Mouse (Mus musculus) CD4-positive, CD25-positive, alpha-beta regulatory T cell, adult 2 months (primary cell): ENCODE measurements around the gene Kcnd2.

Source experiments
- DNase-seq: peaks from one replicate; pipeline ENCODE4 v3.0.0-alpha.2; 2012; ENCODE audit warnings: low read depth, low spot score

Gene Kcnd2

DNA sequence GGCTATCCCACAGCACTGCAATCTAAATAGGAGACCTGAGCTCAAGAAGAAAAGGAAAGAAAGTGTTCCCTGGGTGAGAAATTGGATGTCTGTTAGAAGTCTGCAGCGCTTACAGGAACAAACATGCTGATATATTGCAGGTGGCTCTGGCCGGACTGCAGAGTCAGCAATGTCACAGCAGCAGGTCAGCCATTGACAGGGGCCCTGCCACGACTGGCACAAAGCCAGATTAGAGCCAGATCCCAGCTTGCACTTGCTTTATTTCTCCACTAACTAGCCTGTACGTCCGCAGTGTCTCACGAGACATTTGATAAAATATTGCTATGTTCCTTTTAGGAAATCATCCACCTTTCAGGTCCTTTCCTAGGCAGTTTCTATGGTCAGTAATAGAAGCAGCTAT lies 468.9 kb downstream of the Kcnd2 start:
- no peak for DNase-seq

DNA sequence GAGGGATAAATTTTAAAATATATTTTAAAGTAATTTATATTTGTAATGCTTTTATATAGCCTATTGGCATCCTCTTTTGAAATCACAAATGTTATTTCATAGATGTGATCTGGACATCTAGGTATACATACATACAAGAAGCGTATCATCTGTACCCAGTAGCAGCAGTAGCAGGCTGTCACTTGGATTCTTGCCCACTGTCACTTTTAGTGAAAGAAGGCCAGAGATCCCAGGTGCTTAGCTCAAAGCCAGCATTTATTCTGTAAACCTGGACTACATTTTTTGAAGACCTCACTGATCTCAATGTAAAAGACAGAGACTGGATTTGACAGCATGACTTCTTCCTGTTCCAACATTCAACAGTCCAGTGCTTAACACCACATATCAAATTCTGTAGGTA lies 471.1 kb downstream of the Kcnd2 start:
- no peak for DNase-seq

DNA sequence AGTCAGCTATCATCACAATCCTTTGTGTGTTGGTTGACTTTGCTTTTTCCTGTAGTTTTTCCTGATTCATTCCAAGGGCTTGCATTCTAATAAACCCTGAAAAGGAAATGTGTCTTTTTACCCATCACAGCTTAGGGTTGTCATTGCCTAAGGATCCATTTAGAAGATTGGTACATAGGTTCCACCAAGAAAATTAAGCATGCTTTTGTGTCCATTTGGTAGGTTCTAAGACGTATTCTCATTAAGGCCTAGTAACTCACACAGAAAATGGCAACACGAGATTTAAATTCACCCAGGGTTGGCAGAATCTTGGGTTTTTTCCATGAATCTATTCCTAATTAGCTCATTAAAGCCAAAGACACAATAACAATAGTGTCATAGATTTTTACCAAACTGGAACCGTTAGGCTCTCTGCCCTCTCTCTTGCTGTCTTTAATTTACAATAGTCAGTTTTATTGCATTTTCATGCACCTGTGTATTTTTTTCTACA lies 477.6 kb downstream of the Kcnd2 start:
- DNase-seq, result no peak

DNA sequence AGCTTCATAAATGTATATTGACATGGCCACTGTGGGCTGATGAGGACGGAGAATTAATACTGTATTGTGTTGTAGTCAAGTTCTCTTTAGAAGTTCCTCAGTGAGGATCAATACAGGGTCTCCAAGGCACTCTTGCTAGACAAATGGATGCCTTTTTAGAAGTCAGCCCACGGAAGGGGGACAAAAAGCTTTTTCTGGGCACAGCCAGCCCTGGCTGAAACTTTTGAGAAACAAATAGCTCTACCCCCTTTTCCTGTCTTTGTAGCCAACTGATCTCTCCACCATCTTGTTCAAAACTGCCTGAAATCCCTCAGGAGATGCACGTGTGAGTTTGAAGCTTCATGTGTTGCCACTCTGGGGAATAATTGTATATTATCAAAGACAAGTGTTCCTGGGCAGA lies 482.3 kb downstream of the Kcnd2 start:
- DNase-seq, result no peak

DNA sequence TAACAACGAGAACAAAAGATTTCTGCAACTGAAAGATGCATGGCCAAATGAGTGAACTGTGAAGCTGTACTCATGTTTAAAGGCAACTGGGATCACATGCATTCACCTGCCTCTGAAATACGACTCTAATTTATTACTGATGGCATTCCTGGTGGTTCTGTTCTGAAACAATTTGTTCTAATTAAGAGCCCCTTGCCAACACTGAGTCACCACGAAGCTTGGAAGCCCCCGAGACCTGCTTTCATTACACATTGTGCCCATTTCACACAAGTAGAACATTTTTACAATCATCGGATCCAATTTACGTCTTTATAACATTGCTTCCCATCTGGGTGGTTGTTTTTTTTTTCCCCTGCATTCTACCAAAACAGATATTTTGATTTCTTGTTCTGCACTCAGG lies 485.8 kb downstream of the Kcnd2 start:
- DNase-seq, result no peak

DNA sequence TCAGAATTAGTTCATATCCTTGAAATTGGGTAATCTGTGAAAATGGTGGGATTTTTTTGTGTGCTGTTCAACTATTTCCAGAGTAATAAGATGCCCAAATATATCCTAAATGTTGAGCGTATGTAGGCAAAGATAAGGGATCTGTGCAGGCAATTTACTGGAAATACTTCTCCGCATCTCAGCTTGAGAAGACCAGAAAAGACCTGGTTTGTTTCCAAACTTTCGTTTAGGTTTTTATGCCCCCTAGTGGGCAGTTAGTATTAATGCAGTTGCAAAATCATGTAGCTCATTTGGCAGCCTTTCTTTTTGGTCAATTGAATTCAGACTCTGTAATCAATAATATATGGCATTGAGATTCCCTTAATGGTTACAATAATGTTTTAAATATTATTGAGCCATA lies 493.9 kb downstream of the Kcnd2 start:
- DNase-seq, result peak; percentile 1

DNA sequence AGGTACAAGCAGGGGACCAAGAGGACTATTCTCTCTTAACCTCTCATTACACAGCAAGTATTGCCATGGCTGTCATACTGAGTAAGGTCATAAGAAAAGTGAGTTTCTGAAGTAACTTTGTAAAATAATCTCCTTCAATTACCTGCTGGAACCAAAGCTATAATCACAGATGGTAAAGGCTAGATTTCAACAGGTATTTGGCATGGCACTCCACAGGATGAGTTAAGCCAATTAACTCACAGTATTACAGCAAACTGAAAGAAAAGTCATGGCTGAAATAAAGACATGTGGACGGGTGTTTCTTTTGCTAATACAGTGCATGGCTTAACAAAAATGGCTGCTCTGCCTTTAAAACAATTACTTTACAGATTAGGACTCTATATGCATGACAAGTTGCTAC lies 503.8 kb downstream of the Kcnd2 start:
- DNase-seq, result no peak

DNA sequence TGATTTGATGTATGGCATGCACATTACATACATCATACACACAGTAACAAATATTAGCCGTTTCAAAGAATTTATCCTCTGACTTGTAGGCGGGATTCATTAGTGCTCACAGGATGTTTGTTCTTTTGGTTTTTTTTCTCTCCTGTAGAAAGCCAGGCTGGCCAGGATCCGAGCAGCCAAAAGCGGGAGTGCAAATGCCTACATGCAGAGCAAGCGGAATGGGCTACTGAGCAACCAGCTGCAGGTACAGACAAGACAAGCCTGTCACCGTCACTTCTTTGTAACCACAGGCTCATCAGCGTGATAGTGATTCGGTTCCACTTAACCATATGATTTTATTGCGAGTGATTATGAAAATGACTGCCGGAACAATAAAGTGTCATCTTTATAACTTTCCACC lies 506.9 kb downstream of the Kcnd2 start:
- DNase-seq, result no peak

DNA sequence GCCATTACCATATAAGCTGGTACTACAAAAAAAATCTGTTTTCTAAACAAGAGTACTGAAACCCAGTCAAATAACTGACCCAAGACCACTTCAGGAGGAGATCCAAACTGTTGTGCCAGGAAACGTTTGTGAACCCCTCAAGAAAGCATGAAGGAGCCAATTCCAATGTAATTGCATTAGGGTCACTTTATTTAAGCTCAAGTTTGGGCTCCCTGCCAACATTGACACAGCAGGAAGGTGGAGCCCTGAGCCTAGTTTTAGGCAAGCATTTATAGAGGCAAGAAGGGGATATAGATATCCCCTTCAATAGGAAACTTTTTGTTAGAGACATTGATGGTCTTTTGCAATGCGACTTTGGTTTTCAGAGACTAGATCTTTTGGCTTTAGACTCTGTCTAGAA lies 525.3 kb downstream of the Kcnd2 start:
- no peak for DNase-seq

DNA sequence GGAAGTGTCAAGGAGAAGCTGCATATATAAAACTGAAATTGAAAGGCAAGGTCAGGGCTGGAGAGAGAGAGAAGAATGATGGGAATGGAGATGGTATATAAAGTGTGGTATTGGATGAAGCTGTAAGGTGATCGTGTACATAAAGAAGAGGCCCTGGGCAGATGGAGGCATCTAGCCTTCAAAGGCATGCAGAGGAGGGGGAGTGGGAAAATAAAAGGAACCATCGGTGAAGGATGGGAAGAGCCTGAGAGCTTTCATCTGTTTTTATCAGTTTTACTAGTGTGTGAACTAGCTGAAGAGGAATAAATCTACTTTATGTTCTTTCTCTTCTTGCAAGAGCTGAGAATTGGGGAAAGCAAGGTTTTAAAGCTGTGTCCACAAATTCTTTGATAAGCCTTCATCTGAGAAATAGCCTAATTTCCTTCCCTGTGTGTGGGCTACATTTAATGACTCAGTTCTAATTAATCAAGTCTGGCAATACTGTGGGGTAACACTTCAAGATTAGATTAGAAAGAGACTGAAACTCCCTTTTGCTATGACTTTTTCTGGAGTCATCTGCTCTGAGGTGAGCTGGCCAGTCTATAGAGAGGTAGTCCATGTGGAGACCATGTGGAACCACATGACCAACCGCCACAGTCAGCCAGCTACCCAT lies 529.4 kb downstream of the Kcnd2 start:
- DNase-seq, result no peak

DNA sequence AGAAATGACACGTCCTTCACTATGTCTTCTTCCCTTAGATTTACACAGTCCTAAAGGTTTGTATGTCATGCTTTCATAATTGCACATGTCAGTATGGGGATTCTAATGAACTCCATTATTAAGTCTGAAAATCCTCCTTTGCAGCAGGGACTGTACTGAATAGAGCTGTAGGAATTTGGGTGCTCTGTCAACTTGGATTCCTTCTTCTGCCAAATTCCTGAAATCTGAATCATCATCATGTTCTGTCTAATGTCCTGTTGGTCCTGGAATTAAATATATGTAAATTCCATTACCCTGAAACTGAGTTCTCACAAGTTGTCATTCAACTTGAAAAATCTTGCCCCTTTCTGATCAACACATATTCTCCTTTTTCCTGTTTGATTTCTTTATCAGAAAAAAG lies 532.2 kb downstream of the Kcnd2 start:
- DNase-seq, result no peak

DNA sequence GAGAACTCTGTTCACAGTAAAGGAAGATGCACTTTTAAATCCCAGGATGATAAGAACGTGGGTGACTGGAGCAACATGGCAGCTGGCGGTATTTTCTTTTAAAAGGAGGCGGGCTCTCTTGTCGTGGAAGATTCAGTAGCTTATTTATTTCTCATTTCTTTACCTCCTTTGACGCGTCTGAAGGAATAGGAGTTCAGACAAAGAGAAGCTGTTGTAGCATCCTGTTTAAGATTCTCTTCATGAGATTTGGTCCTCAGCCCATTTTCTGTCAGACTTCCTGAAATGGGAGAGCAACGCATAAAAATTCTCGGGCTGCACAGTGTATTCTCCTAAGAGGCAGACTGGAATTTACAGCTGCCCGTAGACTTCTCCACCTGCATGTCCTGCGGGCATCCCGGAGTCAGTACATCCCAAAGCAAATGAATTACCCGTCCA lies 552.5 kb downstream of the Kcnd2 start:
- no peak for DNase-seq

DNA sequence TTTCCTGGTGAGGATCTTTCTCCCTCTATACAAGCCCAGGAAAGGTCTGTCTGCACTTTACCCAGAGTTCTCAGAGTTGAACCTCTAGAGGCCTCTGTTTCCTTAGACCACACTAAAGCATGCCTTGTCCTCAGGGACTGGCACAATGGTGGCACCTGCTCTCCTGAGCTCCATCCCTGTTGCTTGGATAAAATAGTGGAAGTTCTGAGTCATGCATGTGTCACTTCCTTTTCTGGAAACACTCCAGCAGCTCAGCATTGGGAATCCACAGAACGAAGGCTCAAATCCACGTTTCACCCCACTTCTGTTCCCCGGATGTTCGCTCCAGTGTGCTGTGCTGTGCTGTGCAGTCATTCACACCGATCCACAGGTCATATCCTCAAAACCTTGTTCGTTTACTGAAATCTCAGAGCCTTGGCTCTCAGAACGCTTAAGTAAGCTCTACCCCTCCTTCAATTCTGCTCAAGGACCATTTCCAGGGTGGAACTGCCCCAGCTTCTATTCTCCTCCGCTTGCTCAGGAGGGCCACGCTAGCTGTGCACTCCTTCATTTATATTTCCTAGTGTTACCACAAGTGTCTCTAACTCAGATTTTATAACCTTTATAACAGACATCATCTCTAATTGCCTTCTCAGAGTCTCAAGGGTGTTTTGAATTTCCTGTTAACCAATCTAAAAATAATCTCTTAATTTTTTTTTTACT lies 553.6 kb downstream of the Kcnd2 start:
- no peak for DNase-seq

DNA sequence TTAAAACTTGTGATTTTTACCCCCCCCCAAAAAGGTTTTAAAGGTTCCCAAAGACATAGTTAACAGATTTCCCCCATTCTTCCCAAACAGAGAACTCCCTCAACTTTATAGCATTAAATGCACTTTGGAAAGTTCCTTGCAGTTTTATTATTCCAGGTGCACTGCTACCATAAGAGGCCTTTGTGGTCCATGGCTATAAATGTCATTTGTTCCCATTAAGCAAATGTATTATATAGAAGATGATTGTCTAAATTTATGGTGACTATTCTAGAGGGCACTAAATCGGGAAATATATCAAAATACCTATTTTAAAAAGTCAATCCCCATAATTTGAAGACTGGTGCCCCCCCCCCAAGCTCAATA lies 554.1 kb downstream of the Kcnd2 start:
- no peak for DNase-seq

DNA sequence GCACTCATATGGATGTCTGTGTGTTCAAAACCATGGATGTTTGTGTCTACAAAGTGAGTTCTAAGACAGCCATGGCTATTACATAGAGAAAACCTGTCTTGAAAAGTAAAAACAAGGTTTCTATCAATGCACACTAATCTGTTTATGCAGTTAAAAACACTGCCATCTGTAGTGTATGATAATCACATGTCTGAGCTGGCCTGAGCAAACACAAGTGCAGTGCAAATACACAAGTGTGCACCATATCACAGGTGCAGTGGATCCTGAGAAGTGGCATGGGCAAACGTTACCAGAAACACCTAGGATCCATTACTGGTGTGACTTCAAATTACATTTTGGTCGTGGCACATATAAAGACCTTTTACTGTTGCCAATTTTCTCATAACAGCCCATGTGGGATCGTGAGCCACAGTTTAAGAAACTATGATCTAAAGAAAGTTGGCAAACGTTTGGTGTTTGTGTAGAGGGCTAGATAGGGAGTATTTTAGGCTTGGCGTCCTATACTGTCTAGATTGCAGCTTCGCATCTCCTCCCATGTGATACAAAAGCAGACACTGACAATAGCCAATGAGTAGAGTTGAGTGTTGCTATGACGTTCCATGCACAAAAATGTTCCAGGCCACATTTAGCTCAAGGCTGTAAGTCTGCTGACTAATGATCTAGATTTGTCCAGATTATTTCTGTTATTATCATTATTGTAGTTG lies 559.1 kb downstream of the Kcnd2 start:
- no peak for DNase-seq
